Mouse (Mus musculus) liver, postnatal 0 days (tissue): ENCODE data around the gene C77080.

Experiments used
- CTCF ChIP-seq: sonication (generic); IDR thresholded peaks from 2 replicates; pipeline ENCODE4 v1.5.1; 2016; ENCODE audit warnings: antibody characterized with exemption, low read depth
- EP300 ChIP-seq: IDR thresholded peaks from 2 replicates; pipeline ENCODE4 v1.6.1; 2016; ENCODE audit warnings: antibody characterized with exemption, low read depth, mild to moderate bottlenecking

GRCm38 (mm10) chr4:129272756-129273046 lies 11.5 kb upstream of the C77080 start:
- TF ChIP-seq EP300 (no peak), CTCF (peak; percentile 40)
